Mouse (Mus musculus) gastrocnemius, adult 8-10 months (tissue): ENCODE data around the gene E130308A19Rik. TPM values are rescaled to one million over a fixed set of nuclear protein-coding genes. Genes with fewer than 3 reads are reported as not detected.

Source experiments
- DNase-seq, 2 experiments: peaks; one replicate each; pipeline ENCODE4 v3.0.0; 2022; ENCODE audit warnings: low spot score in 2 of 2
- total RNA-seq, 4 experiments: library from RNA; stranded (reverse); gene quantifications; 2 replicates each; pipeline ENCODE4 v1.2.4; 2022

Gene E130308A19Rik
- total RNA-seq, 4 experiments from 2014 or later = 4.6 to 8.9 (median 6.2) TPM

GRCm38 (mm10) chr4:59682491-59682890 is 56.5 kb downstream of the E130308A19Rik start:
- no peak for DNase-seq

- DNase-seq = no peak
These were observed 56.9 kb downstream of the E130308A19Rik start for GRCm38 (mm10) chr4:59682950-59683349.

GRCm38 (mm10) chr4:59684306-59684705 is 58.3 kb downstream of the E130308A19Rik start:
- no peak for DNase-seq

GRCm38 (mm10) chr4:59686716-59687115 is 60.7 kb downstream of the E130308A19Rik start:
- DNase-seq = no peak

GRCm38 (mm10) chr4:59689055-59689454 is 63.0 kb downstream of the E130308A19Rik start:
- no peak for DNase-seq

GRCm38 (mm10) chr4:59690145-59690544 is 64.1 kb downstream of the E130308A19Rik start:
- DNase-seq = no peak

- DNase-seq = no peak
These were observed 70.8 kb downstream of the E130308A19Rik start for GRCm38 (mm10) chr4:59696846-59697245.

- DNase-seq = no peak
These were observed 71.9 kb downstream of the E130308A19Rik start for GRCm38 (mm10) chr4:59697869-59698268.

GRCm38 (mm10) chr4:59699014-59699792 is 73.2 kb downstream of the E130308A19Rik start:
- DNase-seq = no peak

- DNase-seq = no peak
These were observed 83.3 kb downstream of the E130308A19Rik start for GRCm38 (mm10) chr4:59709321-59709720.

- no peak for DNase-seq
These were observed 84.9 kb downstream of the E130308A19Rik start for GRCm38 (mm10) chr4:59710736-59711389.

GRCm38 (mm10) chr4:59712451-59712850 is 86.4 kb downstream of the E130308A19Rik start:
- DNase-seq = no peak

- DNase-seq = no peak
These were observed 86.9 kb downstream of the E130308A19Rik start for GRCm38 (mm10) chr4:59712955-59713354.

GRCm38 (mm10) chr4:59714472-59714871 is 88.5 kb downstream of the E130308A19Rik start:
- no peak for DNase-seq

GRCm38 (mm10) chr4:59714926-59715325 is 88.9 kb downstream of the E130308A19Rik start:
- DNase-seq = no peak

GRCm38 (mm10) chr4:59715531-59715930 is 89.5 kb downstream of the E130308A19Rik start:
- no peak for DNase-seq

- DNase-seq = no peak
These were observed 91.3 kb downstream of the E130308A19Rik start for GRCm38 (mm10) chr4:59717349-59717748.

GRCm38 (mm10) chr4:59718542-59718941 is 92.5 kb downstream of the E130308A19Rik start:
- no peak for DNase-seq

GRCm38 (mm10) chr4:59719481-59720355 is 93.7 kb downstream of the E130308A19Rik start:
- no peak for DNase-seq

- no peak for DNase-seq
These were observed 95.8 kb downstream of the E130308A19Rik start for GRCm38 (mm10) chr4:59721811-59722210.

- no peak for DNase-seq
These were observed 99.6 kb downstream of the E130308A19Rik start for GRCm38 (mm10) chr4:59725579-59725978.

- DNase-seq = no peak
These were observed 100.5 kb downstream of the E130308A19Rik start for GRCm38 (mm10) chr4:59726501-59726900.
